Mouse (Mus musculus): ENCODE data around the gene Tmem274. TPM values are rescaled to one million over a fixed set of nuclear protein-coding genes. Genes with fewer than 3 reads are reported as not detected.
"Not testable (repeated sequence)": the region's sequence is repeated elsewhere in the genome, so short reads cannot be mapped to it uniquely, and the experiment has no call there.

Tmem274 gene
- 0.83 TPM in 1 of 2 replicates, not detected in the other for polyA plus RNA-seq (2014; fragmentation: Nextera tagmentation; extraction: Ambion mirVana)

GRCm38 (mm10) chr4:149477078-149477477 lies at the start of gene Tmem274:
Tmem274 (plus strand) TSS chr4:149477378.
- DNase-seq (ENCODE audit: low spot score) (no peak), ATAC-seq (replicated peaks; ENCODE audit: low FRiP score, low TSS enrichment, low read depth) (no peak)
- Histone ChIP-seq H3K27me3 (replicated peaks; ENCODE audit: control insufficient read depth, insufficient read depth, low read length) (no peaks in the 10 kb centered on the region), H3K9me3 (ENCODE audit: control insufficient read depth, low read length) (no peaks in the 10 kb centered on the region), H3K36me3 (ENCODE audit: control insufficient read depth, insufficient read depth, low read length) (peaks cover 14% of the 10 kb centered on the region), H3K27ac (ENCODE audit: low read depth) (no peak within 1 kb of the TSS), H3K4me3 (ENCODE audit: low read depth, low read length) (no peak within 1 kb of the TSS), H3K4me1 (replicated peaks; ENCODE audit: control insufficient read depth, insufficient read depth, low read length) (no peaks in the 10 kb centered on the region), H3K9ac (ENCODE audit: low read length) (no peak within 1 kb of the TSS), H3K4me2 (ENCODE audit: low read length) (no peak within 1 kb of the TSS)
- 87% methylated on average over 11 of the region's 11 CpGs for WGBS

- ATAC-seq (replicated peaks; ENCODE audit: low FRiP score, low TSS enrichment, low read depth): no peak
These were observed 47.6 kb upstream of the Tmem274 start for GRCm38 (mm10) chr4:149429592-149429991.

GRCm38 (mm10) chr4:149431887-149432286 lies 45.3 kb upstream of the Tmem274 start:
- H3K4me1 ChIP-seq (replicated peaks; ENCODE audit: control insufficient read depth, insufficient read depth, low read length); DNase-seq (ENCODE audit: low spot score); H3K9me3 ChIP-seq (ENCODE audit: control insufficient read depth, low read length); H3K4me2 ChIP-seq (ENCODE audit: low read length); H3K27ac ChIP-seq (ENCODE audit: low read depth); H3K27me3 ChIP-seq (replicated peaks; ENCODE audit: control insufficient read depth, insufficient read depth, low read length); ATAC-seq (replicated peaks; ENCODE audit: low FRiP score, low TSS enrichment, low read depth); H3K36me3 ChIP-seq (ENCODE audit: control insufficient read depth, insufficient read depth, low read length); H3K4me3 ChIP-seq (ENCODE audit: low read depth, low read length); H3K9ac ChIP-seq (ENCODE audit: low read length): not testable (repeated sequence)
- WGBS: 77% methylated on average over 1 of the region's 1 CpGs

More at GRCm38 (mm10) chr4:149429592-149429991, 47.6 kb upstream of the Tmem274 start:
- Histone ChIP-seq H3K27me3 (replicated peaks; ENCODE audit: control insufficient read depth, insufficient read depth, low read length) (no peaks in the 10 kb centered on the region), H3K9ac (ENCODE audit: low read length) (no peak overlapping the region), H3K36me3 (ENCODE audit: control insufficient read depth, insufficient read depth, low read length) (no peaks in the 10 kb centered on the region), H3K9me3 (ENCODE audit: control insufficient read depth, low read length) (no peaks in the 10 kb centered on the region), H3K27ac (ENCODE audit: low read depth) (no peak overlapping the region), H3K4me3 (ENCODE audit: low read depth, low read length) (no peak overlapping the region), H3K4me1 (replicated peaks; ENCODE audit: control insufficient read depth, insufficient read depth, low read length) (peaks cover 1% of the 10 kb centered on the region; the same call in 1 of the 2 replicates), H3K4me2 (ENCODE audit: low read length) (no peak overlapping the region)
- 87% methylated on average over 5 of the region's 5 CpGs for WGBS
- DNase-seq (ENCODE audit: low spot score): no peak

- no peaks in the 10 kb centered on the region for H3K27me3 ChIP-seq (replicated peaks; ENCODE audit: control insufficient read depth, insufficient read depth, low read length)
- ATAC-seq (replicated peaks; ENCODE audit: low FRiP score, low TSS enrichment, low read depth) (no peak), DNase-seq (ENCODE audit: low spot score) (no peak)
- H3K27ac ChIP-seq (ENCODE audit: low read depth): no peak overlapping the region
- H3K4me2 ChIP-seq (ENCODE audit: low read length): no peak overlapping the region
- no peaks in the 10 kb centered on the region for H3K36me3 ChIP-seq (ENCODE audit: control insufficient read depth, insufficient read depth, low read length)
- H3K4me3 ChIP-seq (ENCODE audit: low read depth, low read length): no peak overlapping the region
- no peaks in the 10 kb centered on the region for H3K9me3 ChIP-seq (ENCODE audit: control insufficient read depth, low read length)
- no peak overlapping the region for H3K9ac ChIP-seq (ENCODE audit: low read length)
- peaks cover 9% of the 10 kb centered on the region for H3K4me1 ChIP-seq (replicated peaks; ENCODE audit: control insufficient read depth, insufficient read depth, low read length)
- 75% methylated on average over 8 of the region's 8 CpGs for WGBS
These were observed 36.6 kb upstream of the Tmem274 start for GRCm38 (mm10) chr4:149440576-149440975.

GRCm38 (mm10) chr4:149442436-149442835 lies 34.7 kb upstream of the Tmem274 start:
- no peak overlapping the region for H3K9ac ChIP-seq (ENCODE audit: low read length)
- 40% methylated on average over 3 of the region's 3 CpGs for WGBS
- H3K9me3 ChIP-seq (ENCODE audit: control insufficient read depth, low read length): no peaks in the 10 kb centered on the region
- no peak for DNase-seq (ENCODE audit: low spot score)
- H3K4me2 ChIP-seq (ENCODE audit: low read length): no peak overlapping the region
- no peaks in the 10 kb centered on the region for H3K27me3 ChIP-seq (replicated peaks; ENCODE audit: control insufficient read depth, insufficient read depth, low read length)
- H3K4me1 ChIP-seq (replicated peaks; ENCODE audit: control insufficient read depth, insufficient read depth, low read length): peaks cover 14% of the 10 kb centered on the region
- no peaks in the 10 kb centered on the region for H3K36me3 ChIP-seq (ENCODE audit: control insufficient read depth, insufficient read depth, low read length)
- no peak for ATAC-seq (replicated peaks; ENCODE audit: low FRiP score, low TSS enrichment, low read depth)
- H3K4me3 ChIP-seq (ENCODE audit: low read depth, low read length): no peak overlapping the region
- no peak overlapping the region for H3K27ac ChIP-seq (ENCODE audit: low read depth)

GRCm38 (mm10) chr4:149444465-149444864 lies 32.7 kb upstream of the Tmem274 start:
- no peak for DNase-seq (ENCODE audit: low spot score)
- H3K4me3 ChIP-seq (ENCODE audit: low read depth, low read length): no peak overlapping the region
- H3K4me2 ChIP-seq (ENCODE audit: low read length): no peak overlapping the region; the same call in 1 of the 2 replicates
- peak overlapping the region; percentile 92; the same call in 1 of the 2 replicates for H3K27ac ChIP-seq (ENCODE audit: low read depth)
- H3K27me3 ChIP-seq (replicated peaks; ENCODE audit: control insufficient read depth, insufficient read depth, low read length): no peaks in the 10 kb centered on the region
- H3K9me3 ChIP-seq (ENCODE audit: control insufficient read depth, low read length): no peaks in the 10 kb centered on the region
- ATAC-seq (replicated peaks; ENCODE audit: low FRiP score, low TSS enrichment, low read depth): no peak
- H3K4me1 ChIP-seq (replicated peaks; ENCODE audit: control insufficient read depth, insufficient read depth, low read length): peaks cover 14% of the 10 kb centered on the region
- 69% methylated on average over 1 of the region's 1 CpGs for WGBS
- H3K36me3 ChIP-seq (ENCODE audit: control insufficient read depth, insufficient read depth, low read length): no peaks in the 10 kb centered on the region
- no peak overlapping the region for H3K9ac ChIP-seq (ENCODE audit: low read length)

GRCm38 (mm10) chr4:149444964-149445701 lies 32.0 kb upstream of the Tmem274 start:
- no peaks in the 10 kb centered on the region for H3K27me3 ChIP-seq (replicated peaks; ENCODE audit: control insufficient read depth, insufficient read depth, low read length)
- H3K27ac ChIP-seq (ENCODE audit: low read depth): peak overlapping the region; percentile 92
- ATAC-seq (replicated peaks; ENCODE audit: low FRiP score, low TSS enrichment, low read depth) (peak; percentile 97), DNase-seq (ENCODE audit: low spot score) (peak; percentile 95)
- H3K9me3 ChIP-seq (ENCODE audit: control insufficient read depth, low read length): no peaks in the 10 kb centered on the region
- H3K4me1 ChIP-seq (replicated peaks; ENCODE audit: control insufficient read depth, insufficient read depth, low read length): peaks cover 14% of the 10 kb centered on the region
- H3K4me2 ChIP-seq (ENCODE audit: low read length): peak overlapping the region; percentile 56
- H3K9ac ChIP-seq (ENCODE audit: low read length): peak overlapping the region; percentile 52
- 1% methylated on average over 36 of the region's 36 CpGs for WGBS
- H3K4me3 ChIP-seq (ENCODE audit: low read depth, low read length): peak overlapping the region; percentile 24; the same call in 1 of the 2 replicates
- H3K36me3 ChIP-seq (ENCODE audit: control insufficient read depth, insufficient read depth, low read length): no peaks in the 10 kb centered on the region

GRCm38 (mm10) chr4:149445868-149446267 lies 31.3 kb upstream of the Tmem274 start:
- Histone ChIP-seq H3K27me3 (replicated peaks; ENCODE audit: control insufficient read depth, insufficient read depth, low read length) (no peaks in the 10 kb centered on the region), H3K9me3 (ENCODE audit: control insufficient read depth, low read length) (no peaks in the 10 kb centered on the region), H3K4me3 (ENCODE audit: low read depth, low read length) (no peak overlapping the region; the same call in 1 of the 2 replicates), H3K4me2 (ENCODE audit: low read length) (peak overlapping the region; percentile 56), H3K27ac (ENCODE audit: low read depth) (peak overlapping the region; percentile 92), H3K9ac (ENCODE audit: low read length) (peak overlapping the region; percentile 52), H3K4me1 (replicated peaks; ENCODE audit: control insufficient read depth, insufficient read depth, low read length) (peaks cover 14% of the 10 kb centered on the region), H3K36me3 (ENCODE audit: control insufficient read depth, insufficient read depth, low read length) (no peaks in the 10 kb centered on the region)
- DNase-seq (ENCODE audit: low spot score): peak; percentile 87
- WGBS: 4% methylated on average over 11 of the region's 11 CpGs
- peak; percentile 37 for ATAC-seq (replicated peaks; ENCODE audit: low FRiP score, low TSS enrichment, low read depth)

- peaks cover 14% of the 10 kb centered on the region for H3K4me1 ChIP-seq (replicated peaks; ENCODE audit: control insufficient read depth, insufficient read depth, low read length)
- ATAC-seq (replicated peaks; ENCODE audit: low FRiP score, low TSS enrichment, low read depth): no peak
- no peak for DNase-seq (ENCODE audit: low spot score)
- H3K36me3 ChIP-seq (ENCODE audit: control insufficient read depth, insufficient read depth, low read length): no peaks in the 10 kb centered on the region
- no peak overlapping the region for H3K9ac ChIP-seq (ENCODE audit: low read length)
- H3K27ac ChIP-seq (ENCODE audit: low read depth): peak overlapping the region; percentile 92
- H3K4me2 ChIP-seq (ENCODE audit: low read length): no peak overlapping the region; the same call in 1 of the 2 replicates
- H3K4me3 ChIP-seq (ENCODE audit: low read depth, low read length): no peak overlapping the region
- no peaks in the 10 kb centered on the region for H3K27me3 ChIP-seq (replicated peaks; ENCODE audit: control insufficient read depth, insufficient read depth, low read length)
- WGBS: 57% methylated on average over 1 of the region's 1 CpGs
- no peaks in the 10 kb centered on the region for H3K9me3 ChIP-seq (ENCODE audit: control insufficient read depth, low read length)
These were observed 30.9 kb upstream of the Tmem274 start for GRCm38 (mm10) chr4:149446309-149446708.

All from intestine, embryonic 14.5 days (tissue).